Mouse (Mus musculus) heart, adult 8-10 months (tissue): ENCODE results near the gene Zfp169. TPM values are rescaled to one million over a fixed set of nuclear protein-coding genes. Genes with fewer than 3 reads are reported as not detected.
"Not testable (repeated sequence)": the region's sequence is repeated elsewhere in the genome, so short reads cannot be mapped to it uniquely, and the experiment has no call there.

Source experiments
- DNase-seq: peaks from one replicate; pipeline ENCODE4 v3.0.0; 2022; ENCODE audit warnings: low spot score
- microRNA-seq: library from miRNA; unstranded; fragments of <30 nt; microRNA quantifications from one replicate; pipeline ENCODE4 v1.2.0, GENCODE M21; 2022
- total RNA-seq, 4 experiments: library from RNA; stranded (reverse); gene quantifications; 2 replicates each; pipeline ENCODE4 v1.2.4; 2022

Gene Zfp169
- total RNA-seq, 4 experiments from 2014 or later, result 3.8 to 7.6 (median 5.4) TPM

DNA sequence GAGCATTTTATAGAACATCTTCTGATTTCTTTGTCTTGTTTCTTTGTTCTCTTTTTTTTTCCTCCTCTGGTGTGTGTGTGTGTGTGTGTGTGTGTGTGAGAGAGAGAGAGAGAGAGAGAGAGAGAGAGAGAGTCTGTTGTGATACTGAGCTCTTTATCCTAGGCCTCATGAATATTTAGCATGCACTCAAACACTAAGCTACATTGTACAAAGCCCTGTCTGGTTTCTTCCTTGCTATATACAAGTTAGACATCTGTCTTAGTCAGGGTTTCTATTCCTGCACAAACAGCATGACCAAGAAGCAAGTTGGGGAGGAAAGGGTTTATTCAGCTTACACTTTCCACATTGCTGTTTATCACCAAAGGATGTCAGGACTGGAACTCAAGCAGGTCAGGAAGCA is 5.9 kb upstream of the Zfp169 start:
- not testable (repeated sequence) for DNase-seq

DNA sequence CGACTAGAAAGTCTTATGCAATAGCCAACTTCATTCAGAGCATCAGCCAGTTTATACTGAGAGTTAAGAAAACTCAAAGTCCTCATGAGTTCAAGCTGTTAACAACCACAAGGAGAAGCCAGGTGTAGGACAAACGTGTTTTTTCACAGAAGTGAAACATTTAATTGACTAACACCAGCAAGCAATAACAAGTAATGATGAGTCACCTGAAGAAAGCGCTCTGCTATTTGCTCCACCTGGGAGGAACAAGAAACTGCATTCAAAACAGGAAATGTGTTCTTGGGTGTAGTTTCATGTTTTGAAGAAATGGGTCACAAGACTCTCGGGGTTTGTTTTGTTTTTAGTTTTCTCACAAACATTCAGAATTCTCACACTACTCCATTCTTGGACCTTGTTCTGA is 2.6 kb upstream of the Zfp169 start:
- DNase-seq, result no peak

DNA sequence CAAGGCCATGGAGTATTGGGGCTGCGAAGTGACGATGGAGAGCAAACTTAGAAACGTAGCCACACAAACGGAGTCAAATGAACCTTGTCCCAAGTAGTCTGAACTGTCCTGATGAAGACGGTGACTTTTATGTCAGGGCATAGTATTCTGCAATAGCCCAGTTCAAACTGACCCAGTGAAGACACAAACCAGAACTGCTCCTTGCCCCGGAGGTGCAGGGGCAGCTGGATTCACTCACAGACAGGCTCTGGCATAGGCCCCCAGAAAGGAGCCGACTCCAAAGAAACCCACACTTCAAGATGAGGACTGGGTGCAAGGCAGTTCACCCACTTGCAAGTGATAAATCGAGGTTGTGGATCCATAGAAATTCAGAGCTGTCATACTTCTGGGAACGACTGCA is 4.6 kb downstream of the Zfp169 start:
- DNase-seq, result no peak

DNA sequence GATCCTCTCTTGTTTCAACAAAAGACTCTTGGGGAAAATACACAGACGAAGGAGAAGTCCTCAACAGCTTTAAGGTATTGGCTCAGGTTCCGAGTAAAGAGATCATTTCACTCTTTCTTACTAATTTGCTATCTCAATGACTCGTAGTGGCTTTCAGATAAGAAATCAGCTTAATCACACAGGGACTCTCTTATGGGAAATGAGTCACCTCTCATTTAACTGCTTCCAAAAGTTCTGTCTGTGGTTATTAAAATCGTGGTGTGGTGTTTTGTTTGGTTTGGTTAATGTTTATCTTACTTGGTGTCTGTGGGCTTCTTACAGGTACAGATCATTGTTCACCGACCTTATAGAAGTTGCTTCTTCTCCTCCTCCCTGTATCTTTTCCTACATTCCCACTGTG is 10.8 kb downstream of the Zfp169 start:
- no peak for DNase-seq

DNA sequence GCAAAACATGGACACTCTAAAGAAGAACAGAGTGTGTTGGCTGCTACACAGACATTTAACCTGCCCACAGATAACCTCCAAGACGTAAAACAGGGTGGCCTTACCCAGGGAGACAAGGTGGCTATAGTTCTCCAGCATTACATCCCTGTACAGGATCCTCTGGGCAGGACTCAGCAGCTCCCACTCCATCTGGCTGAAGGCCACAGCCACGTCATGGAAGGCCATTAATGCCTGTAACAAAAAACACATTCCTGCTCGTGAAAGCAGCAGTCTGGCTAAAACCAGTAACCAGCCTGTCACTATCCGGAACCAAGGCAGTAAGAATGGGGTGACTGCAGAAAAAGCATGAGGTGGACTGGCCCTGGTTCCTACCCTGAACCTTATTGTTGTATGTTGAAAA is 14.6 kb downstream of the Zfp169 start:
- DNase-seq, result no peak

DNA sequence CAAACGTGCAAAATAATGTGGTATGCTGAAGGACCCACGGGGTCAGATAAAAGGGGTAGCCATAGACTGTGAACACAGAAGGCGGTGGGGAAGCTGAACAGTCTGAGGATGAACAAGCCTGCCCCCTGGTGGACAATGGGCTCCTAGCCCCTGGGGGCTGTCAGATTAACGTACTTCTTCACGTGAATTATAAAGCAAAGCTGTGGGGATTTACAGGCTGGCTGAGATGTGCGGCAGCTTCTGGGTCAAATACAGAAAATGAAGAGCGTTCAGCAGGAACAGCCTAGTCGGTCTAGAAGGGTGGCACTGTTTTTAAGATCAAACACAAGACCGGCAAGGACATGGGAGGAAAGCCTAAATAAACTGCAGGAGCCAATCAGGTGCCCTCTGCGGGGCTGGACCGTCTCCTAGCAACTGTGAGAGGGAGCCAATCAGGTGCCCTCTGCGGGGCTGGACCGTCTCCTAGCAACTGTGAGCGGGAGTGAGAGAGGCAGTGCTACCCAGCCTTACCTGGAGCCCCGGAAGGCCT is 15.5 kb downstream of the Zfp169 start:
- DNase-seq, result peak; percentile 25

DNA sequence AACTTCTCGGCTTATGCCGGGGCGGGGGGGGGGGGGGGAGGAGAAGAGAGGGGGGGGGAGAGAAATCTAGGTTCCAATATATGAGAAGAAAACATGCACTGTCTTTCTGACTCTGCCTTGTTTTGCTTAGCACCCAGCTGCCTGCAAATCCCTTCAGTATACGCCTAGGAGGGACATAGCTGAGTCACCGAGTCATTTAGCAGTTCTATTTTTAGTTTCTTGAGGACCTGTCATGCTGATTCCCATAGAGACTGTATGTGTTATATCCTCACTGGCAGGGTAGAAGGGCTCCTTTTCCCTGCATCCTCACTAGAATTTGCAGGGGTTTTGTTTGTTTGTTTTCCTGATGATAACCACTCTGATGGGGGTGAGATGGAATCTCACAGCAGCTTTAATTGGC is 20.1 kb downstream of the Zfp169 start:
- peak; percentile 36 for DNase-seq

DNA sequence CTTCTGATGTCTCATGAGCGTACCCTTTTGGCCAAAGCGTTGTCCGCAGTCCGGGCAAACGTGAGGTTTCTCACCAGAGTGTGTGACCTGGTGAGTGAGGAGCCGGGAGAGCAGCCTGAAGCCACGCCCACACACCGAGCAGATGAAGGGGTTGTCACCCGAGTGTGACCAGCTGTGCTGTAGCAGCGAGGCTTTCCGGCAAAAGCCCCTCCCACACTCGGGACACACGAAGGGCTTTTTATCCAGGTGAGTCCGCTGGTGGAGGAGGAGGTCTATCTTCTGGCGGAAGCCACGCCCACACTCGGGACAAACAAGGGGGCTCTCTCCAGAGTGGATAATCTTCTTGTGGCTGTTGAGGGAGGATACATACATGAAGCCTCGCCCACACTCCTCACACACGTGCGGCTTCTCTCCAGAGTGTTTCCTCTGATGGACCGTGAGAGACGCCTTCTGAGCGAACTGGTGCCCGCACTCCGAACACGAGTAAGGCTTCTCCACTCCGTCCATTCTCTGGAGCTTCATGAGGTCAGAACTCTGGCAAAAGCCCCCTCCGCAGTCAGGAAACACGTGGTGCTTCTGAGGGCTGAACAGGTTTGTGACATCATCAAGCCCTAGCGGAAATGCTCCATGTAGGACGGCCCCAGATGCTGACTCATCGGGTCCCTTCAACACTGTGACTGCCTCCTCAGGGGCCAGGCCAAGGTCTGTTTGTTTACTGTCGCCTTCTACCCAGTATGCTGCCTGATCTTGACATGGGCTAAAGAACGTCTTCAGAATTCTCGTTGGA is 22.7 kb downstream of the Zfp169 start:
- DNase-seq, result no peak

DNA sequence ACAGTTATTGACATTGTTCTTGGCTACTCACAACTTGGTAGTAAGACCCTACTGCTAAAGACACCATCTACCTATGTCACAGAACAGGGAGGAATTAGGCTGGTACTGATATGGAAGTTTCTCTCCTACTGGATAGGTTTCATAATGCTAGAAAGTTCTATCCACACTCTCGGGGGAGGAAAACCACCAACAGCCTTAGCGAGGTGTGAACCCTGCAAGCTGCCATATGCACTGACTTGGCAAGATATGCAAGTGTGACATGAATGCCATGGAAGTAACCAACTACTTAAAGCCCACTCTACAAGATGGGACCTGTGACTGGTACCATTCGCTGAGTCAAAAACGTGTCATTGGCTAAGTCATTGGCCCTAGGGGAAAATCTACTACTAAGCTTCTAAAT is 29.6 kb downstream of the Zfp169 start:
- no peak for DNase-seq

DNA sequence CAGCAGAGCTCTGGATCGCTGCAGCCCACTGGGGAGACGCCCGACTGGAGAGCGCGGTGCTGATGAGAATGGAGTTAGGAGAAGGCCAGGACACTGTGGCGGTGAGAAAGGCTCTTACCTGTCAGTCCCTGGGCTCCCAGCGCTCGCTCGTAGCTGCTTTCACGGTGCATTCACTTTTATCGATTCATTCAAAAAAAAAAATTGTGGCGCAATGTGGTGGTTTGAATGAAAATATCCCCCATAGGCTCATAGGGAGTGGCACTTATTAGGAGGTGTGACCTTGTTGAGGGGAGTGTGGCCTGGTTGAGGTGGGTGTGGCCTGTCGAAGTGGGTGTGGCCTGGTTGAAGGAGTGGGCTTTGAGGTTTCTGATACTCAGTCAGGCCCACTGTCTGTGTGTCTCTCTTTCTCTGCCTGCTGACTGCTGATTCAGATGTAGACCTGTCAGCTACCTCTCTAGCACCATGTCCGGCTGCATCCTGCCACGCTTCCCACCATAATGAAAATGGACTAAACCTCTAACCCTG is 44.5 kb downstream of the Zfp169 start:
- DNase-seq, result no peak

DNA sequence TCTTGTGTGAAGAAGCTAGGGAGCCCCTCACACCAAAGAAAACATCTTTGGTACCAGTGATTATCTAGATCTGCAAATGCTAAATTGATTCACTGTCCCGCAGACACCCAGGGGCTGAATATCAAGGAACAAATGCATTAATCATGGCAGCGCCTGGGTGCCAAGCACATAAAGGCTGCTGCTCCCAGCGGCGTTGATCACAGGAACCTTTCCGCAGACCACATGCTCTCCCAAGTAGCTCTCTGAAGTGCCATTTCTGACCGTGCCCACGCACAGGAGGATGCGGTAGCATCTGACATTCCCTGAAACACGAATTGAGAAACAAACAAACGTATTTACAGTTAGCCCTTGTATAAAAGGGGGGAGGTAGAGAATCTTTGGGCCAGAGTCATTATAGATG is 47.1 kb downstream of the Zfp169 start:
- no peak for DNase-seq

DNA sequence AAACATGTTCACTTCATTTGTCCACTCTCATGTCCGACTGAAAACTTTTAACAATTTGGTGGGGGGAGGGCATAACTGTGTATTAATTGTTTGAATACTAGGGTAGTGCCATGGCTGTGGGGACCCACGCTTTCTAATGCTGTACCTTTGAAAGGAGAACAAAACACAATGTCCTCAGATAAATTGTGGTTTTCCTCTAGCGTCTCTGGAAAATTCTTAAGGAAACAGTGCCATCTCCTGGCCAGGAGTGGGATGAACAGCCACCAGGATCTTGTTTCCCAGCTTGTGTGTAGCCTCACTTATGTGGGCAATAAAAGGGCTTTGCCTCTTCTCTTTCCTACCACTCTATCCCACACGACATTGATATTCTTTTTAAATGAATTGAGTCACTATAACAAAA is 49.1 kb downstream of the Zfp169 start:
- peak; percentile 61 for DNase-seq

DNA sequence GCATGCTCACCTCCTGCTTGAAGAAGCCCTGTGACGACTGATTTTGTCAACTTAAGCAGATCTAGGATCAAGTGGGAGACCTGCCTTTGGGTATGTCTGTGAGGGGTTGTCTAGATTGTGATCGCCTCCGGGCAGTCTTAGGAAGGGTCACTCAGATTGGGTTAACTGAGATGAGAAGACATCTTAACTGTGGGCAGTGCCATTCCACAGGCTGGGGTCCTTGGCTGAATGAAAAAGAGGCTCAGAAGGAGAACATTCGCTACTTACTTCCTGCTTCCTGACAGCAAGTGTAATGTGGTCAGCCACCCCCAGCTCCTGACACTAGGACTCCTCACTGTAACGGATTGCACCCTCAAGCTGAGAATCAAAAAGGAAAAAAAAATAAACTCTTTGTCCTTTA is 54.0 kb downstream of the Zfp169 start:
- DNase-seq, result no peak

DNA sequence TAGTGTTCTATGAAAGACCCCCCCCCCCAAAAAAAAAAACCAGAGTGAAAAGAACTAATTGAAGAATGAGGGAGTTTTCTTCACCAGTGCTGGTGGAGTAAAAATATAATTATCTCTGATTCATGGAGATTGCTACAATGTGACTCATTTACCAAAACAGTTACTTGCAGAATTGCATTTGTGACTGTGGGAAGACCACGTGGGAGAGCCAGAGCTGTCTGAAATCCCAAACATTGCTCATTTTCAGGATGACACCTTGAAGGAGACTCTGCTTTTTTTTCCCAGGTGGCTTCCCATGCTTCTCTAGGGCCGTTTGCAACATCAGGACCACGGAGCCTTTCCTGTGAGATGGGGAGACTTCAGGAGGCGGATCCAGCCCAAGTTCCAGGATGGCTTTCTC is 65.1 kb downstream of the Zfp169 start:
- no peak for DNase-seq

DNA sequence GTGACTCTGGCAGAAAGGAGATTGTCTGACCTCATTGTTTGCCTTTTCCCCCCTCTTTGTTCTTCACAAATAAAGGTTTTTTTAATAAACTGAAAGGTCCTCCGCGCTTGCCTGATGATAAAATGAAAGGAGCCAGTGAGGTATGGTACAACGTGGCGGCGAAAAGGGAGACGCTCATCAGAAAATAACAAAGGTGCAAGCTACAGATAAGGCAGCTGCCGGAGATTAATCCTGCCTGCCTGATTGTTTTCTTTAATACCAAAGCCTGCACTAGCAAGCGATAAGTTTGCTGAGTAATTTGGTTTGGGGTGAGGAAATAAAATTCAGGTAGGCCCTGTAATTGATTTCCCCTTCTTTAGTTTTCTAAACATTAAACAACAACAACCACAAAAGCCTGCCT is 69.3 kb downstream of the Zfp169 start:
- DNase-seq, result no peak

DNA sequence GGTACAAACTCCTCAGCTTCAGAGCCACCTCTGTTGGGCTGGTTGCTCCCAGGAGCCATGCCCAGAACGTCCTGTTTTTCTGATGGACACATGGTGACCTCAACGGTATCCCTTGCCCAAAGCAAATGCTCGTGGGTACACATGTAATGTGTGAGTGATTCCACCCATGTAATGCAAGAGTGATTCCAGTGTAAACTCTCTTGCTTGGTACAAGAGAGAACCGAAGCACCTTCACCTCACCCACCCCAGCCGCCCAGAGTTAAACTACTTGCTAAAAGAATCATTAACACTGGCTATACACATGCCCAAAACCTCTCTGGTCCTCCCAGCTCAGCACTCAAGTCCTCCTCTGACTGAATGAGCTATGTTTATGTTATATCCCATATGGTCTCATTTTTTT is 74.9 kb downstream of the Zfp169 start:
- no peak for DNase-seq

Small RNA genes lying within 50 kb of the gene (microRNA-seq; reads per million reads assigned to microRNA genes)
- gene Gm24111, result not detected
- gene Mirlet7a-1, result 1,050 reads per million, percentile 83 among the genes with 10 or more reads in this experiment
- gene Mirlet7d, result 71,527 reads per million, percentile 99 among the genes with 10 or more reads in this experiment
- gene Mirlet7f-1, result not detected

Other genes starting within 250 kb of the Zfp169 start
- gene A830005F24Rik, start 119 bp upstream of the Zfp169 start, total RNA-seq, result not detected
- gene Ptpdc1, start 112.2 kb upstream of the Zfp169 start, total RNA-seq, result 1 to 10 TPM; 4.7 to 5.9 (median 5.7) TPM
- gene Barx1, start 149.5 kb upstream of the Zfp169 start, total RNA-seq, result not detected